Mouse (Mus musculus) natural killer cell, adult 2 months (primary cell): ENCODE data around the gene Thy1.

Source experiments
- DNase-seq, 2 experiments: peaks; one replicate each; pipeline ENCODE4 v3.0.0; 2022; ENCODE audit warnings: low spot score in 2 of 2

Thy1 gene

GRCm38 (mm10) chr9:44082266-44082665 is 39.1 kb downstream of the Thy1 start:
- no peak for DNase-seq

GRCm38 (mm10) chr9:44083392-44084121 is 40.4 kb downstream of the Thy1 start:
- DNase-seq: no peak

- no peak for DNase-seq
These were observed 41.1 kb downstream of the Thy1 start for GRCm38 (mm10) chr9:44084236-44084635.

- peak; percentile 75 to 78 for DNase-seq
These were observed 41.6 kb downstream of the Thy1 start for GRCm38 (mm10) chr9:44084659-44085229.

- DNase-seq: no peak
These were observed 42.1 kb downstream of the Thy1 start for GRCm38 (mm10) chr9:44085276-44085675.

GRCm38 (mm10) chr9:44085741-44086665 is 42.8 kb downstream of the Thy1 start:
- DNase-seq: no peak

- no peak for DNase-seq
These were observed 43.8 kb downstream of the Thy1 start for GRCm38 (mm10) chr9:44086960-44087359.

GRCm38 (mm10) chr9:44087761-44088455 is 44.7 kb downstream of the Thy1 start:
- DNase-seq: no peak

GRCm38 (mm10) chr9:44088877-44089608 is 45.9 kb downstream of the Thy1 start:
- no peak for DNase-seq

- DNase-seq: peak; percentile 57 to 80
These were observed 50.7 kb downstream of the Thy1 start for GRCm38 (mm10) chr9:44093612-44094503.

GRCm38 (mm10) chr9:44094737-44095136 is 51.6 kb downstream of the Thy1 start:
- DNase-seq: no peak

GRCm38 (mm10) chr9:44095781-44096180 is 52.6 kb downstream of the Thy1 start:
- DNase-seq: no peak

- DNase-seq: no peak
These were observed 53.4 kb downstream of the Thy1 start for GRCm38 (mm10) chr9:44096536-44096935.
